Mouse (Mus musculus): ENCODE results near the gene Katnbl1. TPM values are rescaled to one million over a fixed set of nuclear protein-coding genes. Genes with fewer than 3 reads are reported as not detected.
"Not testable (repeated sequence)": the region's sequence is repeated elsewhere in the genome, so short reads cannot be mapped to it uniquely, and the experiment has no call there.

The Katnbl1 gene
- polyA plus RNA-seq, 1 experiment from 2014 or later, result 44.2 TPM

GRCm38 (mm10) chr2:112425308-112425707 lies 46.3 kb downstream of the Katnbl1 start:
- WGBS, result 85% methylated on average over 3 of the region's 3 CpGs
- H3K9me3 ChIP-seq, result no peaks in the 10 kb centered on the region
- H3K36me3 ChIP-seq, result no peaks in the 10 kb centered on the region
- no peak overlapping the region for H3K9ac ChIP-seq (replicated peaks)
- ATAC-seq (ENCODE audit: low FRiP score, low read depth), result no peak
- no peak overlapping the region for H3K27ac ChIP-seq (replicated peaks)
- no peak overlapping the region for H3K4me3 ChIP-seq
- H3K4me1 ChIP-seq, result no peaks in the 10 kb centered on the region
- no peaks in the 10 kb centered on the region for H3K27me3 ChIP-seq
- H3K4me2 ChIP-seq (replicated peaks), result no peak overlapping the region

- H3K4me2 ChIP-seq (replicated peaks); H3K4me3 ChIP-seq; H3K27ac ChIP-seq (replicated peaks); H3K36me3 ChIP-seq; ATAC-seq (ENCODE audit: low FRiP score, low read depth); H3K9ac ChIP-seq (replicated peaks); H3K27me3 ChIP-seq; H3K9me3 ChIP-seq; H3K4me1 ChIP-seq: not testable (repeated sequence)
- 92% methylated on average over 3 of the region's 3 CpGs for WGBS
Measured at GRCm38 (mm10) chr2:112428534-112428933, 49.5 kb downstream of the Katnbl1 start.

- Histone ChIP-seq H3K4me3 (no peak overlapping the region), H3K27ac (replicated peaks) (no peak overlapping the region), H3K4me2 (replicated peaks) (no peak overlapping the region), H3K9me3 (no peaks in the 10 kb centered on the region), H3K27me3 (no peaks in the 10 kb centered on the region), H3K9ac (replicated peaks) (no peak overlapping the region), H3K36me3 (no peaks in the 10 kb centered on the region), H3K4me1 (no peaks in the 10 kb centered on the region)
- ATAC-seq (ENCODE audit: low FRiP score, low read depth), result no peak
- WGBS, result 90% methylated on average over 4 of the region's 4 CpGs
Measured at GRCm38 (mm10) chr2:112429665-112430064, 50.7 kb downstream of the Katnbl1 start.

- no peaks in the 10 kb centered on the region for H3K4me1 ChIP-seq
Measured at GRCm38 (mm10) chr2:112430403-112430802, 51.4 kb downstream of the Katnbl1 start.

GRCm38 (mm10) chr2:112432523-112432922 lies 53.5 kb downstream of the Katnbl1 start:
- no peaks in the 10 kb centered on the region for H3K9me3 ChIP-seq
- no peaks in the 10 kb centered on the region for H3K36me3 ChIP-seq
- no peak overlapping the region for H3K9ac ChIP-seq (replicated peaks)
- H3K4me2 ChIP-seq (replicated peaks), result no peak overlapping the region
- H3K4me3 ChIP-seq, result no peak overlapping the region
- no peaks in the 10 kb centered on the region for H3K27me3 ChIP-seq
- H3K4me1 ChIP-seq, result no peaks in the 10 kb centered on the region
- ATAC-seq (ENCODE audit: low FRiP score, low read depth), result no peak
- no peak overlapping the region for H3K27ac ChIP-seq (replicated peaks)
- 92% methylated on average over 2 of the region's 2 CpGs for WGBS

More at GRCm38 (mm10) chr2:112430403-112430802, 51.4 kb downstream of the Katnbl1 start:
- H3K27me3 ChIP-seq, result no peaks in the 10 kb centered on the region
- no peaks in the 10 kb centered on the region for H3K9me3 ChIP-seq
- H3K4me2 ChIP-seq (replicated peaks), result no peak overlapping the region
- H3K9ac ChIP-seq (replicated peaks), result no peak overlapping the region
- H3K36me3 ChIP-seq, result no peaks in the 10 kb centered on the region
- 82% methylated on average over 5 of the region's 5 CpGs for WGBS
- H3K4me3 ChIP-seq, result no peak overlapping the region
- H3K27ac ChIP-seq (replicated peaks), result no peak overlapping the region
- ATAC-seq (ENCODE audit: low FRiP score, low read depth), result no peak

GRCm38 (mm10) chr2:112433359-112433758 lies 54.3 kb downstream of the Katnbl1 start:
- H3K9me3 ChIP-seq, result no peaks in the 10 kb centered on the region
- no peaks in the 10 kb centered on the region for H3K27me3 ChIP-seq
- no peak for ATAC-seq (ENCODE audit: low FRiP score, low read depth)
- H3K9ac ChIP-seq (replicated peaks), result no peak overlapping the region
- H3K4me2 ChIP-seq (replicated peaks), result no peak overlapping the region
- H3K4me1 ChIP-seq, result no peaks in the 10 kb centered on the region
- no peaks in the 10 kb centered on the region for H3K36me3 ChIP-seq
- no peak overlapping the region for H3K4me3 ChIP-seq
- H3K27ac ChIP-seq (replicated peaks), result no peak overlapping the region
- WGBS, result 66% methylated on average over 2 of the region's 2 CpGs

GRCm38 (mm10) chr2:112436292-112436691 lies 57.3 kb downstream of the Katnbl1 start:
- H3K27me3 ChIP-seq, result no peaks in the 10 kb centered on the region
- no peaks in the 10 kb centered on the region for H3K4me1 ChIP-seq
- no peaks in the 10 kb centered on the region for H3K9me3 ChIP-seq
- H3K27ac ChIP-seq (replicated peaks), result no peak overlapping the region
- H3K4me3 ChIP-seq, result no peak overlapping the region
- ATAC-seq (ENCODE audit: low FRiP score, low read depth), result no peak
- no peak overlapping the region for H3K4me2 ChIP-seq (replicated peaks)
- H3K9ac ChIP-seq (replicated peaks), result no peak overlapping the region
- H3K36me3 ChIP-seq, result no peaks in the 10 kb centered on the region
- WGBS, result 85% methylated on average over 4 of the region's 4 CpGs

GRCm38 (mm10) chr2:112437589-112437988 lies 58.6 kb downstream of the Katnbl1 start:
- whole genome bisulfite sequencing, result 95% methylated on average over 2 of the region's 2 CpGs
- Histone ChIP-seq H3K4me3 (no peak overlapping the region), H3K27me3 (no peaks in the 10 kb centered on the region), H3K27ac (replicated peaks) (no peak overlapping the region), H3K4me2 (replicated peaks) (no peak overlapping the region), H3K36me3 (no peaks in the 10 kb centered on the region), H3K9me3 (no peaks in the 10 kb centered on the region), H3K4me1 (no peaks in the 10 kb centered on the region), H3K9ac (replicated peaks) (no peak overlapping the region)
- ATAC-seq (ENCODE audit: low FRiP score, low read depth), result no peak

- no peak for ATAC-seq (ENCODE audit: low FRiP score, low read depth)
- H3K9ac ChIP-seq (replicated peaks), result no peak overlapping the region
- H3K27ac ChIP-seq (replicated peaks), result no peak overlapping the region
- no peaks in the 10 kb centered on the region for H3K36me3 ChIP-seq
- 75% methylated on average over 2 of the region's 2 CpGs for whole genome bisulfite sequencing
- H3K27me3 ChIP-seq, result no peaks in the 10 kb centered on the region
- no peak overlapping the region for H3K4me2 ChIP-seq (replicated peaks)
- H3K4me1 ChIP-seq, result no peaks in the 10 kb centered on the region
- H3K9me3 ChIP-seq, result no peaks in the 10 kb centered on the region
- H3K4me3 ChIP-seq, result no peak overlapping the region
Measured at GRCm38 (mm10) chr2:112443491-112443890, 64.5 kb downstream of the Katnbl1 start.

- no peak for ATAC-seq (ENCODE audit: low FRiP score, low read depth)
- H3K4me2 ChIP-seq (replicated peaks), result no peak overlapping the region
- no peaks in the 10 kb centered on the region for H3K9me3 ChIP-seq
- no peak overlapping the region for H3K4me3 ChIP-seq
- no peaks in the 10 kb centered on the region for H3K4me1 ChIP-seq
- H3K27me3 ChIP-seq, result no peaks in the 10 kb centered on the region
- H3K27ac ChIP-seq (replicated peaks), result no peak overlapping the region
- H3K36me3 ChIP-seq, result no peaks in the 10 kb centered on the region
- H3K9ac ChIP-seq (replicated peaks), result no peak overlapping the region
Measured at GRCm38 (mm10) chr2:112445511-112445910, 66.5 kb downstream of the Katnbl1 start.

GRCm38 (mm10) chr2:112448046-112448445 lies 69.0 kb downstream of the Katnbl1 start:
- H3K9ac ChIP-seq (replicated peaks); H3K4me2 ChIP-seq (replicated peaks); H3K27ac ChIP-seq (replicated peaks); H3K4me3 ChIP-seq; H3K27me3 ChIP-seq; H3K4me1 ChIP-seq; H3K36me3 ChIP-seq; ATAC-seq (ENCODE audit: low FRiP score, low read depth); H3K9me3 ChIP-seq: not testable (repeated sequence)
- 75% methylated on average over 4 of the region's 4 CpGs for WGBS

GRCm38 (mm10) chr2:112448510-112449059 lies 69.6 kb downstream of the Katnbl1 start:
- H3K36me3 ChIP-seq, result no peaks in the 10 kb centered on the region

GRCm38 (mm10) chr2:112449597-112450296 lies 70.7 kb downstream of the Katnbl1 start:
- Histone ChIP-seq H3K36me3 (no peaks in the 10 kb centered on the region), H3K9ac (replicated peaks) (no peak overlapping the region), H3K27me3 (no peaks in the 10 kb centered on the region), H3K27ac (replicated peaks) (no peak overlapping the region), H3K4me3 (no peak overlapping the region), H3K9me3 (no peaks in the 10 kb centered on the region), H3K4me2 (replicated peaks) (no peak overlapping the region), H3K4me1 (peaks cover 2% of the 10 kb centered on the region; the same call in 1 of the 2 replicates)
- WGBS, result 36% methylated on average over 4 of the region's 4 CpGs
- ATAC-seq (ENCODE audit: low FRiP score, low read depth), result no peak

More at GRCm38 (mm10) chr2:112448510-112449059, 69.6 kb downstream of the Katnbl1 start:
- ATAC-seq (ENCODE audit: low FRiP score, low read depth), result no peak
- Histone ChIP-seq H3K9ac (replicated peaks) (no peak overlapping the region), H3K4me1 (no peaks in the 10 kb centered on the region), H3K27me3 (no peaks in the 10 kb centered on the region), H3K9me3 (no peaks in the 10 kb centered on the region), H3K27ac (replicated peaks) (no peak overlapping the region), H3K4me3 (no peak overlapping the region), H3K4me2 (replicated peaks) (no peak overlapping the region)

Measured in midbrain, embryonic 12.5 days (tissue).